Mouse (Mus musculus) C2C12 (cell line): ENCODE data around the gene Dnajb6. TPM values are rescaled to one million over a fixed set of nuclear protein-coding genes. Genes with fewer than 3 reads are reported as not detected.

Experiments
- H3K27me3 ChIP-seq: one replicate; pipeline ENCODE4 v1.6.1; 2011; ENCODE audit not compliant: control insufficient read depth, insufficient read depth, insufficient read length
- H3K36me3 ChIP-seq: one replicate; pipeline ENCODE4 v1.6.1; 2011; ENCODE audit not compliant: control insufficient read depth, insufficient read depth
- H3K4me3 ChIP-seq: one replicate; pipeline ENCODE4 v1.5.1; 2011; ENCODE audit warnings: mild to moderate bottlenecking, control low read depth; ENCODE audit not compliant: poor library complexity, insufficient read depth, severe bottlenecking
- H3K79me2 ChIP-seq: one replicate; pipeline ENCODE4 v1.6.1; 2011; ENCODE audit not compliant: control insufficient read depth, insufficient read depth
- H3K79me3 ChIP-seq: one replicate; pipeline ENCODE4 v1.6.1; 2011; ENCODE audit warnings: low read depth, control low read depth
- H3ac ChIP-seq: one replicate; pipeline ENCODE3; 2011; ENCODE audit warnings: low read depth; ENCODE audit not compliant: control insufficient read depth, insufficient read length
- CEBPB ChIP-seq: IDR thresholded peaks from one replicate; pipeline ENCODE4 v1.6.1; 2011; ENCODE audit warnings: low read depth, mild to moderate bottlenecking, control low read depth, moderate library complexity
- CTCF ChIP-seq: IDR thresholded peaks from one replicate; pipeline ENCODE4 v1.5.1; 2011; ENCODE audit not compliant: control insufficient read depth, insufficient read depth, insufficient read length
- FOSL1 ChIP-seq: IDR thresholded peaks from one replicate; pipeline ENCODE4 v1.8.0; 2011; ENCODE audit warnings: mild to moderate bottlenecking, low read length; ENCODE audit not compliant: poor library complexity, insufficient read depth, severe bottlenecking
- MAX ChIP-seq: IDR thresholded peaks from one replicate; pipeline ENCODE4 v1.6.1; 2011; ENCODE audit warnings: mild to moderate bottlenecking, control low read depth
- MYOD1 ChIP-seq: IDR thresholded peaks from one replicate; pipeline ENCODE4 v1.6.1; 2011; ENCODE audit warnings: low read depth; ENCODE audit not compliant: control insufficient read depth, insufficient read length
- MYOG ChIP-seq: IDR thresholded peaks from one replicate; pipeline ENCODE4 v1.6.1; 2011; ENCODE audit not compliant: control insufficient read depth, insufficient read length; ENCODE audit errors: extremely low read depth
- USF1 ChIP-seq: IDR thresholded peaks from one replicate; pipeline ENCODE4 v1.6.1; 2011; ENCODE audit warnings: low read depth, mild to moderate bottlenecking, control low read depth, moderate library complexity
- polyA plus RNA-seq: library from polyadenylated mRNA; unstranded; fragments of >200 nt; fragmentation: generic; extraction: Trizol; gene quantifications from one replicate; pipeline ENCODE4 v1.2.1, GENCODE M21; 2012; ENCODE audit warnings: missing spikeins

Gene Dnajb6
- polyA plus RNA-seq, 1 experiment: 79.7 TPM

DNA sequence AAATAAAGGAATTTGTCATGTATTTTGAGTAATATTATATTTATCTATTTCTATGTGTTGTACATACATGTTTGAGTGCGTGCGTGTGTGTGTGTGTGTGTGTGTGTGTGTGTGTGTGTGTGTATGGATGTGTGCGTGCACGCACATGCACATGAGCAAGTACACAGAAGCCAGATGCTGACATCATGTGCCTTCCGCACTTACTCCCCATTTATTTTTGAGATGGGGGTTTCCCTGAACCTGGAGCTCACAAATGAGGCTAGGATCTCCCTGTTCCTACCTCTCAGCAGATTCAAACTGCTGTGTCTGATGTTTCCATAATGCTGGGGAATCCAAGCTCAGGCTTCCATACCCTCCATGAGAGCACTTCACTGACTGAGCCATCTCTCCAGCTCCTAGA is 126.9 kb downstream of the Dnajb6 start:
- no peaks in the 10 kb centered on the region for H3K27me3 ChIP-seq
- H3K79me2 ChIP-seq: no peaks in the 10 kb centered on the region
- H3K4me3 ChIP-seq: no peak overlapping the region
- H3K79me3 ChIP-seq: no peaks in the 10 kb centered on the region
- H3ac ChIP-seq: no peak overlapping the region
- TF ChIP-seq MYOG (no peak), CEBPB (no peak), MYOD1 (no peak), USF1 (no peak), FOSL1 (no peak), MAX (no peak), CTCF (no peak)
- no peaks in the 10 kb centered on the region for H3K36me3 ChIP-seq

DNA sequence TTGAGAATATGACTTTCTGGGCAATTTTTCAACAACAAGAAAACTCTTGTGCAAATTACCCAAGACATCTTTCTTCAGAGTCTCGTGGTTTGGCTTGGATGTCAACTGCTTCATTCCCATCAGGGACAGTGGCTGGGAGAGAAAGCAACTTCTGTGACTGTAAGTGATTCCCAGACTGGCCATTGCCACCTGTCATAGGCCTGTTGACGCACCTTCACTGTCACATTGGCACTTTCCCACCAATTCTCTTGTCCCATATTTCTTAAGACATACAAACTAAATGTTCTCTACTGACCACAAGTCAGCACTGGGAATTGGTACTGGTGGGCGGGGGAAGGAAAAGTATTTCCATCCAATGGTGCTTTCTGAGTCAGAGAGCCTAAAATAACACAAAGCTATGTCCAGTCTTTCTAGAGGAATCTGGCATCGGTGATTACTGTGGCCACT is 128.8 kb downstream of the Dnajb6 start:
- no peak overlapping the region for H3K4me3 ChIP-seq
- H3K27me3 ChIP-seq: no peaks in the 10 kb centered on the region
- H3ac ChIP-seq: no peak overlapping the region
- no peaks in the 10 kb centered on the region for H3K79me2 ChIP-seq
- H3K36me3 ChIP-seq: no peaks in the 10 kb centered on the region
- H3K79me3 ChIP-seq: no peaks in the 10 kb centered on the region
- TF ChIP-seq CEBPB: peak; percentile 46
- TF ChIP-seq MYOG: no peak
- TF ChIP-seq MYOD1: peak; percentile 59
- no peak for TF ChIP-seq USF1
- TF ChIP-seq MAX: no peak
- no peak for TF ChIP-seq FOSL1
- TF ChIP-seq CTCF: no peak

DNA sequence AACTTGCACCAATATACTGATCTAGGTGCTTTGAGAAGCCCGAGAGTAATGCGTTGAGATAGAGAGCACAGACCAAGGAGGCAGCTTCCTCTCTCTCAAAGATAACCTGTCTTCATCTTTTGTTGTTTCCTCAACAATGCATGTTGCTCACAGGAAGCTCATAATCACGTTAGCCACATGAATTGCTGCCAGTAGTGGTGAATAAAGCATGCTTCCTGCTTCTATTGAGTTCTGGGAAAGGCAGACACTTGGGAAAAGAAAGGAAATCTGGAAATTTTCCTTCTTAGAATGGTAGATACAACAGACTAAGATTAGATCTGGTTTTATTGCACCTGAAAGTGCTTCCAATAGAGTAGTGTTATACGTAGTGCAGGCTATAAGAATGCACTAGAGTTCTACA is 129.5 kb downstream of the Dnajb6 start:
- TF ChIP-seq CTCF: no peak
- TF ChIP-seq MYOG: no peak
- no peak for TF ChIP-seq MAX
- TF ChIP-seq MYOD1: no peak
- no peak for TF ChIP-seq USF1
- TF ChIP-seq FOSL1: no peak
- TF ChIP-seq CEBPB: no peak
- Histone ChIP-seq H3K79me3 (no peaks in the 10 kb centered on the region), H3K79me2 (no peaks in the 10 kb centered on the region), H3K27me3 (no peaks in the 10 kb centered on the region), H3K4me3 (no peak overlapping the region), H3ac (no peak overlapping the region), H3K36me3 (no peaks in the 10 kb centered on the region)

Other genes starting within 250 kb of the Dnajb6 start
- gene Ube3c, start 166.4 kb upstream of the Dnajb6 start, polyA plus RNA-seq: 26.6 TPM
- 0.35 TPM for gene Gm5129, start 248 bp downstream of the Dnajb6 start, polyA plus RNA-seq